Mouse (Mus musculus) adrenal gland, postnatal 4 days (tissue): Measurements from ENCODE around the gene Hspa1b. TPM values are rescaled to one million over a fixed set of nuclear protein-coding genes. Genes with fewer than 3 reads are reported as not detected.
"Not testable (repeated sequence)": the region's sequence is repeated elsewhere in the genome, so short reads cannot be mapped to it uniquely, and the experiment has no call there.

ENCODE experiments used
- DNase-seq, 2 experiments: peaks; one replicate each; pipeline ENCODE4 v3.0.0; 2021 to 2022; ENCODE audit warnings: low spot score in 2 of 2, mixed read lengths in 2 of 2
- total RNA-seq, 2 experiments: library from RNA; stranded (reverse); gene quantifications; 2 replicates each; pipeline ENCODE4 v1.2.3; 2021

The Hspa1b gene
- total RNA-seq, 2 experiments from 2014 or later, result 26.9 to 33.2 TPM

GRCm38 (mm10) chr17:34984218-34984617 is 25.2 kb upstream of the Hspa1b start:
- DNase-seq, result no peak

GRCm38 (mm10) chr17:34982328-34982727 is 23.3 kb upstream of the Hspa1b start:
- no peak for DNase-seq

- peak; percentile 78 to 81 for DNase-seq
Observed at GRCm38 (mm10) chr17:34981690-34982180, 22.7 kb upstream of the Hspa1b start, which contains the start of gene Lsm2. Lsm2 (plus strand) TSS chr17:34981862.

GRCm38 (mm10) chr17:34980655-34981054 is 21.6 kb upstream of the Hspa1b start:
- no peak for DNase-seq

- DNase-seq, result no peak
Observed at GRCm38 (mm10) chr17:34979631-34980030, 20.6 kb upstream of the Hspa1b start.

DNA sequence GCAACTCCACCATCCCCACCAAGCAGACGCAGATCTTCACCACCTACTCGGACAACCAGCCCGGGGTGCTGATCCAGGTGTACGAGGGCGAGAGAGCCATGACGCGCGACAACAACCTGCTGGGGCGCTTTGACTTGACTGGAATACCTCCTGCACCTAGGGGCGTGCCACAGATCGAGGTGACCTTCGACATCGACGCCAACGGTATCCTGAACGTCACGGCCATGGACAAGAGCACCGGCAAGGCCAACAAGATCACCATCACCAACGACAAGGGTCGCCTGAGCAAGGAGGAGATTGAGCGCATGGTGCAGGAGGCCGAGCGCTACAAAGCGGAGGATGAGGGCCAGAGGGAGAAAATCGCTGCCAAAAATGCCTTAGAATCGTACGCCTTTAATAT is 19.2 kb upstream of the Hspa1b start:
- DNase-seq, result no peak

GRCm38 (mm10) chr17:34977000-34977399 is 18.0 kb upstream of the Hspa1b start:
- no peak for DNase-seq

GRCm38 (mm10) chr17:34975581-34976492 is 16.8 kb upstream of the Hspa1b start:
- DNase-seq, result no peak

- peak in 1 of 2 experiments; percentile 43 for DNase-seq
Observed at GRCm38 (mm10) chr17:34972069-34972749, 13.2 kb upstream of the Hspa1b start, which contains the start of the genes Hspa1a and Hspa1l. Hspa1a (minus strand) TSS chr17:34972156. Hspa1l (plus strand) TSS chr17:34972703.

DNA sequence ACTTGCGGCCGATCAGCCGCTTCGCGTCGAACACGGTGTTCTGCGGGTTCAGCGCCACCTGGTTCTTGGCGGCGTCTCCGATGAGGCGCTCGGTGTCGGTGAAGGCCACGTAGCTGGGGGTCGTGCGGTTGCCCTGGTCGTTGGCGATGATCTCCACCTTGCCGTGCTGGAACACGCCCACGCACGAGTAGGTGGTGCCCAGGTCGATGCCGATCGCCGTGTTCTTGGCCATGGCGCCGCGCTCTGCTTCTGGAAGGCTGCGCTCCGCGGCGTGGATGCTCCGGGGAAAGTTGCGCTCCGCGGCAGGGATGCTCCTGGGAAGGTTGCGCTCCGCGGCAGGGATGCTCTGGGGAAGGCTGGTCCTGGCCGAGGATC is 12.6 kb upstream of the Hspa1b start:
- DNase-seq, result not testable (repeated sequence)

DNA sequence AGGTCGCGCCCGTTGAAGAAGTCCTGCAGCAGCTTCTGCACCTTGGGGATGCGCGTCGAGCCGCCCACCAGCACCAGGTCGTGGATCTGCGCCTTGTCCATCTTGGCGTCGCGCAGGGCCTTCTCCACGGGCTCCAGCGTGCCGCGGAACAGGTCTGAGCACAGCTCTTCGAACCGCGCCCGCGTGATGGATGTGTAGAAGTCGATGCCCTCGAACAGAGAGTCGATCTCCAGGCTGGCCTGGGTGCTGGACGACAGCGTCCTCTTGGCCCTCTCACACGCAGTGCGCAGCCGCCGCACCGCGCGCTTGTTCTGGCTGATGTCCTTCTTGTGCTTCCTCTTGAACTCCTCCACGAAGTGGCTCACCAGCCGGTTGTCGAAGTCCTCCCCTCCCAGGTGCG is 11.8 kb upstream of the Hspa1b start:
- DNase-seq, result not testable (repeated sequence)

DNA sequence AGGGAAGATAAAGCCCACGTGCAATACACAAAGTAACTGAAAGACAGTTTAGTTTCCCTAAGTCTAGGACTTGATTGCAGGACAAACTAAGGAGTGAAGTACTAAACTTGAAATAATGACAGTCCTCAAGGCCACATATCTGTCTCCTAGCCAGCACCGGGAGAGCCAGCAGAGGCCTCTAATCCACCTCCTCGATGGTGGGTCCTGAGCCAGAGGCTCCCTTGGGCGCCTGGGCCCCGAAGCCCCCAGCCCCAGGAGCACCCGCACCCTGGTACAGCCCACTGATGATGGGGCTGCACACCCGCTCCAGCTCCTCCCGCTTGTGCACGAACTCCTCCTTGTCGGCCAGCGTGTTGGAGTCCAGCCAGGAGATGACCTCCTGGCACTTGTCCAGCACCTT is 10.8 kb upstream of the Hspa1b start, which contains the start of gene Gm20481:
Gm20481 (plus strand) TSS at position 91 of the 400 bp plus-strand sequence.
- not testable (repeated sequence) for DNase-seq

DNA sequence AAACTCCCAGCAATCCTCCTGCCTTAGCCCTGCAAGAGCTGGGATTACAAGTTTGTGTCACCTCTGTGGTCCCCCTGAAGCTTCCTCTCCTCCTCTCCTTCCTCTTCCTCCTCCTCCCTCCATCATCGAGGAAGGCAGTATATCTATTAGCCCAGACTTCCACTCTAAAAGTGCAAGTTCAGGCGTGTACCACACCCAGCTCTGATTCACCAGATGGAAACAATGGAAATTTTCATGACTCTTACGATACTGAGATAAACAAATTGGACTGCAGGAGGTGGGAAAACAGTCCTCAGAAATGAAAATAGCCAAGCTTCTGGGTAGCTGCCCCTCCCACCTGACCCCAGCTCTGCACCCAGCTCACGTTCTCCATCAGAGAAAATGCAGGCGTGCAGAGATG is 6.6 kb upstream of the Hspa1b start:
- DNase-seq, result no peak

DNA sequence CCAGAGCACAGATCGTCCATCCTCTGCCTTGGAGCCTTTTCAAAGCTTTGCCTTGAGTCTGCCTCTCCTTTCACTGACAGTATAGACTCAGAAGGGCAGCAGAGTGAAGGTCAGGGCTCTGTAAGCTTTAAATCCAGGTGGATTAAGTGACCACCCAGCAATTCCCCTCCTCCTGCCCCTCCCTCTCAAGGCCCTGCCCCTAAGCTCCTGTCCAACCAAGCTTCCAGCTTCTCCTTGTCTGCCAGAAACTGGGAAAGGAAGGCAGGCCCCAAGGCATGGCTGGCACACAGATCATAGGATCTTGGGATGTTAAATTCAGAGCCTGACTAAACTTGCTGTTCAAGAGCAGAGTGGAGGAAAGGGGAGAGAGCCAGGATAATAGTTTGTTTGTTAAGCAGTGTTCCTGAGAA is 5.6 kb upstream of the Hspa1b start:
- DNase-seq, result no peak

GRCm38 (mm10) chr17:34962841-34963240 is 3.8 kb upstream of the Hspa1b start:
- DNase-seq, result no peak

DNA sequence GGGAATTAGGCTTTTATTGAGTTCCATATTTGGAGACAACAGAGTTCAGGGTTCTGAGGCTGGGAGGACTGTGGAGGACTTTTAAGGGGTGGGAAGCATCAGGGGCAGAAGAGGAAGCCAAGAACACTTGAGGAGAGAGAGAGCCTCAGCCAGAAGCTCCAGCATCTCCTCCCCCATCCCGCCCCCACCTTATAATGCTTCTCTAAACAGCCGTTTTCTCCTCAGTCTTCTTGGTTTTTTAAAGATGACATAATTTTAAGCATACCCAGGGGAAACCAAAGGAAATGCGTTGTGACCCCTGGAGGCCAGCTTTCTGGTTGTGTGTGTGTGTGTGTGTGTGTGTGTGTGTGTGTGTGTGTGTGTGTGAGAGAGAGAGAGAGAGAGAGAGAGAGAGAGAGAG is 3.1 kb upstream of the Hspa1b start:
- no peak for DNase-seq

- DNase-seq, result no peak
Observed at GRCm38 (mm10) chr17:34960702-34961493, 1.9 kb upstream of the Hspa1b start.

- no peak for DNase-seq
Observed at GRCm38 (mm10) chr17:34959881-34960515, 960 bp upstream of the Hspa1b start.

DNA sequence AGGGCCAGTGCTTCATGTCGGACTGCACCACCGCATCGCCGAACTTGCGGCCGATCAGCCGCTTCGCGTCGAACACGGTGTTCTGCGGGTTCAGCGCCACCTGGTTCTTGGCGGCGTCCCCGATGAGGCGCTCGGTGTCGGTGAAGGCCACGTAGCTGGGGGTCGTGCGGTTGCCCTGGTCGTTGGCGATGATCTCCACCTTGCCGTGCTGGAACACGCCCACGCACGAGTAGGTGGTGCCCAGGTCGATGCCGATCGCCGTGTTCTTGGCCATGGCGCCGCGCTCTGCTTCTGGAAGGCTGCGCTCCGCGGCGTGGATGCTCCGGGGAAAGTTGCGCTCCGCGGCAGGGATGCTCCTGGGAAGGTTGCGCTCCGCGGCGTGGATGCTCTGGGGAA is 306 bp downstream of the Hspa1b start:
- not testable (repeated sequence) for DNase-seq

- DNase-seq, result not testable (repeated sequence)
Observed at GRCm38 (mm10) chr17:34957966-34958365, 1.1 kb downstream of the Hspa1b start.
